Mouse (Mus musculus) MEL (cell line): ENCODE data around the gene Tmed1. TPM values are rescaled to one million over a fixed set of nuclear protein-coding genes. Genes with fewer than 3 reads are reported as not detected.

Experiments used
- DNase-seq: peaks from one replicate; pipeline ENCODE4 v3.0.0; 2011; ENCODE audit warnings: low read depth, low spot score
- H3K27ac ChIP-seq: 2 replicates; pipeline ENCODE4 v1.5.1; 2012; ENCODE audit warnings: low read depth, mild to moderate bottlenecking, control low read depth, low read length, moderate library complexity; ENCODE audit not compliant: control insufficient read depth
- H3K27me3 ChIP-seq, 2 experiments: fragments of 150-350 bp in 1 of 2; sonication (generic) in 1 of 2; 2 replicates each; pipeline ENCODE4 v1.6.1; 2012; ENCODE audit warnings: low read length in 2 of 2, mild to moderate bottlenecking in 2 of 2, improper control_type of control experiment in 1 of 2, moderate library complexity in 1 of 2; ENCODE audit not compliant: insufficient read depth in 2 of 2, control insufficient read depth in 1 of 2
- H3K36me3 ChIP-seq, 2 experiments: 2 replicates each; pipeline ENCODE4 v1.6.1; 2012 to 2014; ENCODE audit warnings: low read length in 2 of 2, improper control_type of control experiment in 1 of 2, inconsistent platforms in 1 of 2, mild to moderate bottlenecking in 1 of 2; ENCODE audit not compliant: insufficient read depth in 2 of 2, control insufficient read depth in 1 of 2
- H3K4me1 ChIP-seq, 2 experiments: fragments of 150-350 bp in 1 of 2; sonication (generic) in 1 of 2; 2 replicates each; pipeline ENCODE4 v1.6.1; 2012; ENCODE audit warnings: low read length in 2 of 2, improper control_type of control experiment in 1 of 2, mild to moderate bottlenecking in 1 of 2; ENCODE audit not compliant: insufficient read depth in 2 of 2, control insufficient read depth in 1 of 2
- H3K4me3 ChIP-seq, 2 experiments: fragments of 150-350 bp in 1 of 2; sonication (generic) in 1 of 2; 2 replicates each; pipeline ENCODE4 v1.5.1; 2012; ENCODE audit warnings: low read depth in 2 of 2, low read length in 2 of 2, mild to moderate bottlenecking in 2 of 2, moderate library complexity in 2 of 2, control low read depth in 1 of 2, improper control_type of control experiment in 1 of 2; ENCODE audit not compliant: control insufficient read depth in 1 of 2, insufficient read depth in 1 of 2
- H3K79me2 ChIP-seq: 2 replicates; pipeline ENCODE4 v1.6.1; 2012; ENCODE audit warnings: mild to moderate bottlenecking, low read length, moderate library complexity; ENCODE audit not compliant: control insufficient read depth, poor library complexity, insufficient read depth
- H3K9ac ChIP-seq: 2 replicates; pipeline ENCODE4 v1.6.1; 2012; ENCODE audit warnings: low read depth, mild to moderate bottlenecking, control low read depth, low read length, moderate library complexity; ENCODE audit not compliant: control insufficient read depth, poor library complexity, severe bottlenecking
- H3K9me3 ChIP-seq: fragments of 150-350 bp; sonication (generic); replicated peaks from 2 replicates; pipeline ENCODE4 v1.6.1; 2012; ENCODE audit warnings: mild to moderate bottlenecking, low read length, improper control_type of control experiment, moderate library complexity; ENCODE audit not compliant: insufficient read depth
- BHLHE40 ChIP-seq: IDR thresholded peaks from 2 replicates; pipeline ENCODE4 v1.6.1; 2012; ENCODE audit warnings: low read depth, mild to moderate bottlenecking, inconsistent platforms, low read length, improper control_type of control experiment, borderline replicate concordance
- CHD1 ChIP-seq: IDR thresholded peaks from 2 replicates; pipeline ENCODE4 v1.6.1; 2012; ENCODE audit warnings: low read depth, mild to moderate bottlenecking, inconsistent platforms, low read length, improper control_type of control experiment
- CHD2 ChIP-seq: IDR thresholded peaks from 2 replicates; pipeline ENCODE4 v1.6.1; 2011; ENCODE audit warnings: low read length, improper control_type of control experiment
- CTCF ChIP-seq, 3 experiments: IDR thresholded peaks in 2 of 3; conservative IDR thresholded peaks in 1 of 3; 2 replicates each; pipeline ENCODE4 v1.5.1; 2011 to 2012; ENCODE audit warnings: low read length in 3 of 3, low read depth in 2 of 3, mild to moderate bottlenecking in 2 of 3, improper control_type of control experiment in 1 of 3, inconsistent platforms in 1 of 3, mixed read lengths in 1 of 3, moderate library complexity in 1 of 3; ENCODE audit not compliant: control insufficient read depth in 1 of 3, insufficient read depth in 1 of 3, poor library complexity in 1 of 3, severe bottlenecking in 1 of 3
- E2F4 ChIP-seq: IDR thresholded peaks from 2 replicates; pipeline ENCODE4 v1.6.1; 2011; ENCODE audit warnings: low read depth, low read length, improper control_type of control experiment, borderline replicate concordance
- EP300 ChIP-seq, 2 experiments: IDR thresholded peaks; 2 replicates each; pipeline ENCODE4 v1.6.1; 2011; ENCODE audit warnings: improper control_type of control experiment in 2 of 2, low read length in 2 of 2, low read depth in 1 of 2, mild to moderate bottlenecking in 1 of 2
- JUND ChIP-seq: IDR thresholded peaks from 2 replicates; pipeline ENCODE4 v1.6.1; 2011; ENCODE audit warnings: low read depth, mild to moderate bottlenecking, improper control_type of control experiment, low read length
- KAT2A ChIP-seq: conservative IDR thresholded peaks from 2 replicates; pipeline ENCODE4 v1.6.1; 2012; ENCODE audit warnings: low read depth, low read length, improper control_type of control experiment, inconsistent platforms
- MXI1 ChIP-seq: IDR thresholded peaks from 2 replicates; pipeline ENCODE4 v1.6.1; 2011; ENCODE audit warnings: mild to moderate bottlenecking, low read depth, low read length, improper control_type of control experiment
- MYC ChIP-seq: IDR thresholded peaks from 2 replicates; pipeline ENCODE4 v1.6.1; 2011; ENCODE audit warnings: low read depth, mild to moderate bottlenecking, low read length, improper control_type of control experiment, moderate library complexity
- POLR2A ChIP-seq, 2 experiments: IDR thresholded peaks; 2 replicates each; pipeline ENCODE4 v1.6.1; 2011 to 2012; ENCODE audit warnings: low read length in 2 of 2, mild to moderate bottlenecking in 2 of 2, control low read depth in 1 of 2, improper control_type of control experiment in 1 of 2, low read depth in 1 of 2, moderate library complexity in 1 of 2; ENCODE audit not compliant: control insufficient read depth in 1 of 2, insufficient read depth in 1 of 2, poor library complexity in 1 of 2
- POLR2AphosphoS5 ChIP-seq: IDR thresholded peaks from 2 replicates; pipeline ENCODE4 v1.6.1; 2012; ENCODE audit warnings: low read depth, borderline replicate concordance, mild to moderate bottlenecking, inconsistent platforms, low read length, moderate library complexity, mixed read lengths
- RAD21 ChIP-seq: IDR thresholded peaks from 2 replicates; pipeline ENCODE4 v1.6.1; 2011; ENCODE audit warnings: mild to moderate bottlenecking, low read depth, low read length, improper control_type of control experiment
- TBP ChIP-seq: IDR thresholded peaks from 2 replicates; pipeline ENCODE4 v1.8.0; 2011; ENCODE audit warnings: low read depth, low read length, improper control_type of control experiment
- UBTF ChIP-seq: IDR thresholded peaks from 2 replicates; pipeline ENCODE4 v1.6.1; 2012; ENCODE audit warnings: low read depth, mild to moderate bottlenecking, inconsistent platforms, low read length, improper control_type of control experiment, moderate library complexity, borderline replicate concordance; ENCODE audit not compliant: insufficient read depth
- USF1 ChIP-seq: IDR thresholded peaks from 2 replicates; pipeline ENCODE4 v1.6.1; 2014; ENCODE audit warnings: low read depth, mild to moderate bottlenecking, inconsistent platforms, low read length, improper control_type of control experiment, moderate library complexity
- polyA plus RNA-seq, 2 experiments: library from polyadenylated mRNA; stranded (reverse) in 1 of 2; unstranded in 1 of 2; fragments of >175 nt in 1 of 2; fragments of >200 nt in 1 of 2; gene quantifications; 2 replicates each; pipeline versions ENCODE4 v1.2.1 to v1.2.4; 2012; ENCODE audit warnings: low replicate concordance in 2 of 2, low read depth in 1 of 2; ENCODE audit not compliant: insufficient read length in 2 of 2, insufficient read depth in 1 of 2, missing spikeins in 1 of 2
- total RNA-seq: library from RNA; depleted of rRNA; stranded (reverse); fragments of 300-350 nt; gene quantifications from 2 replicates; pipeline ENCODE4 v1.2.3, GENCODE M21; 2012

Gene Tmed1
- total and polyA plus RNA-seq, 3 experiments: 89.4 to 146 TPM; not detected in 1

GRCm38 (mm10) chr9:21510689-21511015 lies 600 bp upstream of the Tmed1 start:
- Histone ChIP-seq H3K27me3 (no peaks in the 10 kb centered on the region), H3K79me2 (peaks cover 8% of the 10 kb centered on the region), H3K36me3 (peaks cover 0 to 16% of the 10 kb centered on the region in 2 experiments; a peak in 3 of 4 replicates), H3K4me3 (peak overlapping the region; percentile 54 to 67), H3K9me3 (no peaks in the 10 kb centered on the region), H3K4me1 (peaks cover 2 to 22% of the 10 kb centered on the region in 2 experiments; a peak in 3 of 4 replicates), H3K9ac (peak overlapping the region; percentile 64), H3K27ac (peak overlapping the region; percentile 85)
- DNase-seq: no peak
- TF ChIP-seq EP300 (IDR thresholded peaks at IDR 0.05; ENCODE audit: low read depth in 1 of 2, low read length in 2 of 2) (no peak), UBTF (0 out of 2 replicates have a peak, but pooled peaks have one; percentile 15)

GRCm38 (mm10) chr9:21508871-21509404 lies 1.1 kb downstream of the Tmed1 start:
- peaks cover 3 to 14% of the 10 kb centered on the region in 2 experiments; a peak in 3 of 4 replicates for H3K36me3 ChIP-seq

GRCm38 (mm10) chr9:21507753-21508430 lies 2.2 kb downstream of the Tmed1 start:
- H3K36me3 ChIP-seq: peaks cover 7 to 14% of the 10 kb centered on the region in 2 experiments

More at GRCm38 (mm10) chr9:21508871-21509404, 1.1 kb downstream of the Tmed1 start:
- Histone ChIP-seq H3K9ac (peak overlapping the region; percentile 75), H3K4me1 (peaks cover 2 to 17% of the 10 kb centered on the region in 2 experiments; a peak in 3 of 4 replicates), H3K9me3 (no peaks in the 10 kb centered on the region), H3K27me3 (no peaks in the 10 kb centered on the region), H3K4me3 (peak overlapping the region; percentile 53 to 67), H3K79me2 (peaks cover 8% of the 10 kb centered on the region), H3K27ac (peak overlapping the region; percentile 42)
- TF ChIP-seq EP300 (IDR thresholded peaks at IDR 0.05; ENCODE audit: low read depth in 1 of 2, low read length in 2 of 2): no peak
- TF ChIP-seq POLR2AphosphoS5: peak; percentile 67; the same call in 1 of the 2 replicates
- no peak for DNase-seq

More at GRCm38 (mm10) chr9:21507753-21508430, 2.2 kb downstream of the Tmed1 start:
- Histone ChIP-seq H3K9ac (no peak overlapping the region), H3K27ac (no peak overlapping the region), H3K9me3 (no peaks in the 10 kb centered on the region), H3K27me3 (no peaks in the 10 kb centered on the region), H3K4me1 (peaks cover 2 to 17% of the 10 kb centered on the region in 2 experiments; a peak in 3 of 4 replicates)
- DNase-seq: no peak
- no peak for TF ChIP-seq EP300 (IDR thresholded peaks at IDR 0.05; ENCODE audit: low read depth in 1 of 2, low read length in 2 of 2)
- TF ChIP-seq POLR2A (IDR thresholded peaks at IDR 0.05; ENCODE audit: control insufficient read depth in 1 of 2, insufficient read depth in 1 of 2, low read depth in 1 of 2, low read length in 2 of 2, poor library complexity in 1 of 2): peak in 1 of 2 experiments; percentile 45; a peak in 1 of 4 replicates
- no peak for TF ChIP-seq MYC
- no peak for TF ChIP-seq USF1
- TF ChIP-seq MXI1: no peak
- no peak for TF ChIP-seq TBP
- 0 out of 2 replicates have a peak, but pooled peaks have one; percentile 66 for TF ChIP-seq POLR2AphosphoS5
- no peak for TF ChIP-seq BHLHE40
- TF ChIP-seq KAT2A: no peak
- TF ChIP-seq RAD21: no peak
- TF ChIP-seq CHD1: no peak
- TF ChIP-seq CHD2: no peak
- no peak for TF ChIP-seq CTCF (IDR thresholded peaks at IDR 0.05 in 2 of 3, conservative IDR thresholded peaks at IDR 0.05 in 1 of 3; ENCODE audit: control insufficient read depth in 1 of 3, insufficient read depth in 1 of 3, low read depth in 2 of 3, low read length in 3 of 3, poor library complexity in 1 of 3, severe bottlenecking in 1 of 3)
- TF ChIP-seq JUND: no peak
- TF ChIP-seq E2F4: no peak
- TF ChIP-seq, all 39 proteins: peak for 2
- peaks cover 8% of the 10 kb centered on the region for H3K79me2 ChIP-seq
- H3K4me3 ChIP-seq: no peak overlapping the region
